ENCODE assay signal across 17 mouse cellular contexts in the genomic region with DNA sequence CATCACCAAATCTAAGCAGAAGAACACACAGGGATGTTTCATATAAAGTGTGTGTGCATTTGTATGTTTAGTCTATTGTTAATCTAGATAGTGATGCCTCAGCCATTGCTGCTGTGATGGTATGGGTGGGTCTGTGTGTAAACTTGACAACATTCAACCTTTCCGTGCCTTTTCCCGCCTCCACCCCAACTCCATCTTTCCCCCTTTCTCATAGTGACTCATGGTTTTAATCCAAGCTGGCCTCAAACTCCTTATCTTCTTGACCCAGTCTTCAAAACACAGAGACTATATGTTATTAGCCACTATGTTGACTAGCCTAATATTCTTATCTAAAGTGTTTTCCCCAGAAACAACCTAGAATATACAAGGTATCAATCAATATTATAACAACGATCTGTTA.
"Had no signal": no experiment of that assay in that cellular context is flagged by ENCODE, and none has a peak within 500 bp of the region (broad histone marks: within the 10 kb centered on the region; RNA-seq: fewer than 3 reads in every experiment).

No protein-coding gene starts in this region.

- H3K4me1 ChIP-seq: limb, embryonic 10.5 days; limb, embryonic 13.5 days had no signal

- DNase-seq: kidney, adult 2 months; kidney, postnatal 10 days; kidney, postnatal 36 days; lung, embryonic 14.5 days; midbrain, embryonic 14.5 days; right cerebral cortex, postnatal 4 days; thymus, adult 2 months; thymus, postnatal 14 days; thymus, postnatal 4 days had no signal

- H3K9me3 ChIP-seq: kidney, embryonic 15.5 days; limb, embryonic 10.5 days; limb, embryonic 13.5 days had no signal

- H3K27me3 ChIP-seq: kidney, embryonic 15.5 days; limb, embryonic 13.5 days had no signal

- H3K9ac ChIP-seq: kidney, embryonic 15.5 days; limb, embryonic 13.5 days; lung, embryonic 14.5 days had no signal

- ATAC-seq: intestine, postnatal 0 days; lung, postnatal 0 days had no signal

- H3K27ac ChIP-seq: kidney, embryonic 15.5 days; limb, embryonic 10.5 days; limb, embryonic 13.5 days; macrophage; stomach, postnatal 0 days had no signal

- H3K4me2 ChIP-seq: kidney, embryonic 15.5 days; limb, embryonic 13.5 days; lung, embryonic 14.5 days; midbrain, embryonic 11.5 days had no signal

- H3K4me3 ChIP-seq: kidney, embryonic 15.5 days; limb, embryonic 10.5 days; limb, embryonic 13.5 days had no signal
